Mouse (Mus musculus): ENCODE results near the gene Cwf19l1. TPM values are rescaled to one million over a fixed set of nuclear protein-coding genes. Genes with fewer than 3 reads are reported as not detected.

Gene Cwf19l1
- 29.8 and 36.7 TPM in 2 replicates for polyA plus RNA-seq (2015; fragmentation: Nextera tagmentation; extraction: Ambion mirVana)

DNA sequence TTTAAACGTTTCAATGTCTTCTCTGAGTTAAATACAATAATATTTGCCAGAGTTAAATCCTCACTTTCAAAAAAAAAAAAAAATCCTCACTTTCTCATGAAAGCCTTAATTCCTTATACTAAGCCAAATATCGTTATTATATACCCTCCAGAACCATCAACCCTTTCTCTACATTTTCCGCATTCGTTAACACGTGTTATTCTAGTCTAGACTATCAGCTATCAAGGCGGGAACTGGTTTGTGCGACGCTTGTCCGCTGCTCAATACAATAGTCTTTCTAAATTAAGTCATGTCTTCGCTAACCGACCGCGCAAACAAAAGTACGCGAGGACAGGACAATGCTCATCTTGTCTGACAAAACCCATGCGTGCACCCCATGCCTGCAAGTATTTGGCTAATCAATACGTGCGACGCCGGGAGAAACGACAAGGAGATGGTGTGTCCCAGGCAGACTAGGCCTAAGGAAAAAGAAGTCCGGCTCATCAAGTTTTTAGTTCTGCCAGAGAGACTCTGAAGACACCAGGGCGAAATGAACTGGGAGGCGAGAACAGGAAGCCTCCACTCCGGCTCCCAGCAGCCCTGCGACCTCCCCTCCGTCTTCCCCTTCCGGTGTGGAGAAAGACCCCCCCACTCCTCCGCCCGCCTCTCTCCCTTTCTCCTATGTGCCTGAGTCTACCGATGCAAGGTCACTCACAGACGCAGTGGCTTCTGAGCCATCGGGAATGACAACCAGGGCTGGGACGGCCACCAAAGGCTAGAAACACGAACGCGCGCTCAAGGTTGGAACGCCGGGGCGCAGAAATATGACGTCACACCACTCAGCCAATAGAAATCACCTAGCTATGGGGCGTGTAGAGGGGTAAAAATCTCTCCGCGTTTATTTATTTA is at the start of gene Cwf19l1:
TSS of gene Cwf19l1 (minus strand) at position 805 of the 888 bp plus-strand sequence.
- Histone ChIP-seq H3K36me3 (peaks cover 41% of the 10 kb centered on the region), H3K4me1 (replicated peaks) (peaks cover 10% of the 10 kb centered on the region), H3K4me2 (peak within 1 kb of the TSS; percentile 84), H3K4me3 (peak within 1 kb of the TSS; percentile 80), H3K9ac (peak within 1 kb of the TSS; percentile 72), H3K9me3 (no peaks in the 10 kb centered on the region), H3K27ac (replicated peaks) (peak within 1 kb of the TSS; percentile 95), H3K27me3 (no peaks in the 10 kb centered on the region)
- ATAC-seq (ENCODE audit: low read depth): peak; percentile 94
- WGBS: under 1% methylated on average over 45 of the region's 45 CpGs

DNA sequence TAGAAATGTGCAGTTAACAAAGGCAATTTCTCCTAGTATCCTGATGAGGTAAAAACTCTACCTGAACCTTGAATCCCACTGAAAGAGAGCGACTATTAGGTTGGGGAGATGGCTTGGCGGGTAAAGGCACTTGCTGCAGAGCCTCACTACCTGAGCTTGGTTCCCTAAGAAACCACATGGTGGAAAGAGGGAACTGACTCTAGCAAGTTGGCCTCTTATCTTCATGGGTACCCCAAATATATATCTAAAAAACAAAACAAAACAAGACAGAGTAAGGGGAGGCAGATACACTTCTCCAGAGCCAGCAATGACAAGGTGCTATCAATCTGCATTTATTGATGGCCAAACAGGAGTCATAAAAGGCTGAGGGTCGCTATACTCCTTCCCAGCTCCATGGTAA is 48.3 kb upstream of the Cwf19l1 start:
- WGBS: 61% methylated on average over 3 of the region's 3 CpGs
- no peak for ATAC-seq (ENCODE audit: low read depth)
- Histone ChIP-seq H3K27me3 (no peaks in the 10 kb centered on the region), H3K9me3 (no peaks in the 10 kb centered on the region; the same call in 1 of the 2 replicates), H3K36me3 (no peaks in the 10 kb centered on the region), H3K4me3 (no peak overlapping the region), H3K4me1 (replicated peaks) (no peaks in the 10 kb centered on the region), H3K4me2 (no peak overlapping the region), H3K27ac (replicated peaks) (no peak overlapping the region), H3K9ac (no peak overlapping the region)

DNA sequence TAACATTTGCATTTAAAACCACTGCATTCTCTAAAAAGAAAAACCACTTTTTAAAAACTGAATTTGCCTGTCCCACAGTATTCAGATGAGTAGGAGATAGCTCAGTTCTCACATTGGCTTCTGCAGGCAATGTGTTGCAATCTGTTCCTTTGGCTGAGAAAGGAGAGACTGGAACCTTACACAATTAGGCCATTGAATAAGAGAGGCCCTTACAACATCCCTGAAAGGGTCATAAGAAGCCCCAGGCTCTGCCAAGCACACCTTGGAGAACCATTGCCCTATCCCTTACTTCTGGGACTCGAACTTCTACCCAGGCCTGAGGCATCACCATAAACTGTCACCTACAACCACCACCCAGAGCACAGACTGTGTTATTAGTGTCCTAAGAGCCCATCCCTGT is 44.8 kb upstream of the Cwf19l1 start:
- no peak overlapping the region for H3K9ac ChIP-seq
- no peaks in the 10 kb centered on the region for H3K36me3 ChIP-seq
- no peaks in the 10 kb centered on the region for H3K27me3 ChIP-seq
- H3K4me3 ChIP-seq: no peak overlapping the region
- H3K4me1 ChIP-seq (replicated peaks): no peaks in the 10 kb centered on the region
- H3K9me3 ChIP-seq: peaks cover 8% of the 10 kb centered on the region; the same call in 1 of the 2 replicates
- no peak overlapping the region for H3K4me2 ChIP-seq
- 86% methylated on average over 1 of the region's 1 CpGs for WGBS
- no peak overlapping the region for H3K27ac ChIP-seq (replicated peaks)
- ATAC-seq (ENCODE audit: low read depth): no peak

DNA sequence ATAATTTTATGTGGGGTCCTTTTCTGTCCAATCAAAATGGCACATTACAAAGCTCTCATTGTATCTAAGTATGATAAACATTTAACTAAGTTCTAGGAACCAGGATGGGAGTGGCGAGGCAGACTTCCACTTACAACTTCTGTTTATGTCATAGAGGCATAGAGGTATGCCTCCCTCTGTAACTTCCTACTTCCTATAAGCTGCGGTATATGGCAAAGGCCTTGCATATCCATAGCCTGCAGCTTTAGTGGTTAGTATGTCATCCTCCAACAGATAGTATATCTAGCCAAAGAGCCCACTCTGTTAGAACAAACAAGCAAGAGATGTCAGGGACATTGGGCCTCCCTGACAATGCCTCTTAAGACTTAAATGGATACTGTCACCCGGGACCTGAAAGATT is 41.1 kb upstream of the Cwf19l1 start:
- H3K9ac ChIP-seq: no peak overlapping the region
- peaks cover 17% of the 10 kb centered on the region; the same call in 1 of the 2 replicates for H3K9me3 ChIP-seq
- H3K4me1 ChIP-seq (replicated peaks): no peaks in the 10 kb centered on the region
- no peak overlapping the region for H3K27ac ChIP-seq (replicated peaks)
- no peak overlapping the region for H3K4me3 ChIP-seq
- no peak overlapping the region for H3K4me2 ChIP-seq
- ATAC-seq (ENCODE audit: low read depth): no peak
- whole genome bisulfite sequencing: 96% methylated on average over 3 of the region's 3 CpGs
- no peaks in the 10 kb centered on the region for H3K27me3 ChIP-seq
- no peaks in the 10 kb centered on the region for H3K36me3 ChIP-seq

DNA sequence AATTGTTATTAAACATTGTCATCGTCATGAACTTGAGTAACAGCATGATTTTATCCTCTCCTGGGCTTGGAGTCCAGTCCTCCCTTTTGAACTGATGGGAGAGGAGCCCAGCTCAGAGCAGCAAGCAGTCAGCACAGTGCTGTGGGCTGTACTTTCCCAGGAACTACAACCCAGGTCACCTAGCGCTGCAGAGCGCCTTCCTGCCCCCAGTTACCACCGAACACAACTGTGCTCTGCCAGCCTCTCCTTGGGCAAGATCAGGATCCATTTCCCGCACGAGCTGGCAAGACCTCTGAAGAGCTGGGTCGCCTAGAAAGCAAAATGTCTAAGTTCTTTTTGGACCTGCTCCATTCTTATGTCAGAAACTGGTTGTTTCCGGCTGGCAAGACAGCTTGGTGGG is 39.2 kb upstream of the Cwf19l1 start:
- H3K27ac ChIP-seq (replicated peaks): no peak overlapping the region
- H3K4me2 ChIP-seq: no peak overlapping the region
- no peak for ATAC-seq (ENCODE audit: low read depth)
- H3K36me3 ChIP-seq: no peaks in the 10 kb centered on the region
- H3K27me3 ChIP-seq: no peaks in the 10 kb centered on the region
- H3K4me1 ChIP-seq (replicated peaks): no peaks in the 10 kb centered on the region
- WGBS: 71% methylated on average over 8 of the region's 8 CpGs
- peaks cover 17% of the 10 kb centered on the region; the same call in 1 of the 2 replicates for H3K9me3 ChIP-seq
- no peak overlapping the region for H3K4me3 ChIP-seq
- no peak overlapping the region for H3K9ac ChIP-seq

DNA sequence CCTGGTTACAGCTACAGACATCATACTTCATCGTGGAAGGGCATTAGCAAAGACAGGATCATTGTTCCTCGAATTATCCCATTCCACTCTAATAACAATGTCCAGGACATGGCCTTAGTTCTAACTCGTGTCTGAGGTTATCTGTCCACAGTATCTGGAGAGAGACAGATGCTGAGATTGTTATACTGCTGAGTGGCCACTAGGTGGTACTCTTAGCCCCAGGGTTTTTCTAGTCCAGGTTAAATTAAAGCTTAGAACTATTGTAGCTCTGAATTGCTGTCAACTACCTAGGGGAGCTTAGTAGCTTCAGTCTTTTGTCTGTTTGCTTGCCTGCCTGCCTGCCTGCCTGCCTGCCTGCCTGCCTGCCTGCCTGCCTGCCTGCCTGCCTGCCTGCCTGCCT is 25.8 kb upstream of the Cwf19l1 start:
- WGBS: 12% methylated on average over 3 of the region's 3 CpGs
- Histone ChIP-seq H3K9ac (no peak overlapping the region), H3K4me3 (no peak overlapping the region), H3K4me2 (no peak overlapping the region), H3K4me1 (replicated peaks) (no peaks in the 10 kb centered on the region), H3K27me3 (peaks cover 8% of the 10 kb centered on the region), H3K36me3 (no peaks in the 10 kb centered on the region), H3K9me3 (no peaks in the 10 kb centered on the region), H3K27ac (replicated peaks) (no peak overlapping the region)
- no peak for ATAC-seq (ENCODE audit: low read depth)

DNA sequence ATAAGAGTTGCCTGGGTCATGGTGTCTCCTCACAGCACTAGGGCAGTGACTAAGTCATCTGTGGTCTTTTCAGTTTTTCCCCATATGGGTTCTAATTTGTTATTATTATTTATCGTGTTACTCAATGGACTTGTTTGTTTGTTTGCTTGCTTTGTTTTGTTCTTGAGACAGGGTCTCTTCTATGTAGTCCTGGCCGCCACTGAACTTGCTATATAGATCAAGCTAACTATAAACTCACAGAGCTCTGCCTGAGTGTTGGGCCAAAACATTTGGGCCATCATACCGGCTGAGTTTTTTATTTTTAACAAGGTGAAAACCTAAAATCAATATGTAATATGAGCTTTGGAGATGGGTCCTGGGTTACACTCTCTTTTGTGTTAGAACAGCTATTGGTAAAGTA is 23.7 kb upstream of the Cwf19l1 start:
- Histone ChIP-seq H3K4me3 (no peak overlapping the region), H3K9me3 (no peaks in the 10 kb centered on the region), H3K27me3 (peaks cover 16% of the 10 kb centered on the region), H3K4me2 (no peak overlapping the region), H3K4me1 (replicated peaks) (no peaks in the 10 kb centered on the region), H3K27ac (replicated peaks) (no peak overlapping the region), H3K36me3 (no peaks in the 10 kb centered on the region), H3K9ac (no peak overlapping the region)
- 86% methylated on average over 3 of the region's 3 CpGs for WGBS
- ATAC-seq (ENCODE audit: low read depth): no peak

DNA sequence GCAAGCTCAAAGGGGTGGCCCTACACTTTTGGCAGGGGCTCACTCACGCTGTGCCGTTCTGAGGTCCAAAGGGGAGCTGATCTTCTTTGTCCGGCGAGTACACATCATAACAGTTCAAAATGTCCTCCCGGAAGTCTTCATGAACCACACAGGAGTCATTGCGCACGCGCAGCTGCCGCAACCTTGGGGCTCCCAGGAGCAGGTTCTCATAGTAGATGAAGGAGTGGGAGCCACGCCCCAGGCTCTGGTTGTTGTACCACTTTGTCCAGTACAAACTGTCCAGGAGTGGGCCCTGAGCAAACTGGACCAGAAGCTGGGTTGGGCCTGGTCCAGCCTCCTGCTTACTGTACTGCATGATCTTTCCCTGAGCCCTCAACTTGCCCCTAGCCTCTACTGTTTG is 21.3 kb upstream of the Cwf19l1 start:
- WGBS: 95% methylated on average over 10 of the region's 10 CpGs
- H3K27me3 ChIP-seq: peaks cover 32% of the 10 kb centered on the region
- no peak overlapping the region for H3K9ac ChIP-seq
- H3K36me3 ChIP-seq: no peaks in the 10 kb centered on the region
- no peaks in the 10 kb centered on the region for H3K9me3 ChIP-seq
- no peak overlapping the region for H3K27ac ChIP-seq (replicated peaks)
- no peak overlapping the region for H3K4me2 ChIP-seq
- no peak overlapping the region for H3K4me3 ChIP-seq
- no peaks in the 10 kb centered on the region for H3K4me1 ChIP-seq (replicated peaks)
- no peak for ATAC-seq (ENCODE audit: low read depth)

DNA sequence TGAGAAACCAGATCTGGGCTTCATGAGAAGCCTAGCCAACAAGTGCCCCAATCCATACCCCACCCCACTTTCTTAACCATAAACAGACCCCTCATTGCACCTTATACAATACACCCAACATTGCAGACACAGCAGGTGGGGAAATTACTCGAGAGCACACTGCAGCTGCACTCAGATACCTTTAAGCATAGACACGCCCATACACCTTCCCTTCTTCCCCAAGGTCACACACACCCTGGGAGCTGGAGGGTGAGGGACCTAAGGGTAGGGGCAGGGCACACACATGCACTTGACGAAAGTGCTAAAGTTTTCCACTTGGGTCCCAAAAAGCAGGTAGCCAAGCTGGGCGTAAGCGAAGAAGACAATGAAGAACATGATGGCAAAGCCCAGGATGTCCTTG is 18.1 kb upstream of the Cwf19l1 start:
- Histone ChIP-seq H3K9ac (no peak overlapping the region), H3K36me3 (no peaks in the 10 kb centered on the region), H3K9me3 (no peaks in the 10 kb centered on the region), H3K27me3 (peaks cover 49% of the 10 kb centered on the region), H3K27ac (replicated peaks) (no peak overlapping the region), H3K4me2 (no peak overlapping the region), H3K4me3 (no peak overlapping the region), H3K4me1 (replicated peaks) (no peaks in the 10 kb centered on the region)
- ATAC-seq (ENCODE audit: low read depth): no peak
- 84% methylated on average over 5 of the region's 5 CpGs for WGBS

DNA sequence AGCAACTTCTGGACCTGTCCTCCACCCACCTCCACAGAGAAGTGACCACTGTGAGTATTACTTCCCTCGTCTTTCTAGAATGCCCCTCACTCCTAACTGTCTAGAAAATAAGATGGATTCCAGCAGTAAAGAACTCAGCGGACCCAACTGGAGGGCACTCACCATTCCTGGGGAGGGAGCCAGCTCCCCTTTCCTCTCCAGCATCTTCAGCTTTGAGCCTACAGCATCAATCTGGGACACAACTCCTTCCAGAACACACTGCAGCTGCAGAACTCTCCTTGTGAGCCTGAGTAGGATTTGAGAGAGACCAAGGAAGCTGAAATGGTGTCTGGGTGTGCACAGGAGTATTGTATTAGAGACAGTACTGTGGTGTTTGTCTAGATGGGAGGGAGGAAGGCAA is 13.3 kb upstream of the Cwf19l1 start:
- H3K4me3 ChIP-seq: no peak overlapping the region
- 88% methylated on average over 2 of the region's 2 CpGs for WGBS
- ATAC-seq (ENCODE audit: low read depth): no peak
- no peak overlapping the region for H3K27ac ChIP-seq (replicated peaks)
- H3K4me2 ChIP-seq: no peak overlapping the region
- peaks cover 8% of the 10 kb centered on the region for H3K36me3 ChIP-seq
- H3K4me1 ChIP-seq (replicated peaks): peaks cover 22% of the 10 kb centered on the region
- peaks cover 39% of the 10 kb centered on the region for H3K27me3 ChIP-seq
- no peaks in the 10 kb centered on the region for H3K9me3 ChIP-seq
- no peak overlapping the region for H3K9ac ChIP-seq

DNA sequence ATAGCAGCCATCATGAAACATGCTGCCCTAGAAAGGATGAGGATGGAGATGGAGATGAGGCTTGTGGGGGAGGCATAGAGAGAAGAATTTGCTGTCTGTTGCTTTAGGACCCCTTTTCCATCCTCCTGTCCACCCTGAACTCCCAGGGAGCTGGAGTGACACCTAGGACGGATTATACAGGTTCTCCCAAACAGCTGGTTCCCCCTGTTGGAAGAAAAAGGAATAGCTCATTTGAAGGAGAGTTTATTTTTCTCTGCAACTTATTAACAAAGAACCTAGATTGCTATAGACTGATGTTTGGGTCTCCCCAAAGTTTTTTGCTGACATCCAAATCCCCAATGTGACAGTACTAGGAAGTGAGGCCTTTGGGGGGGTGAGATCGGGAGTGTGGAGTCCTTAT is 12.7 kb upstream of the Cwf19l1 start:
- Histone ChIP-seq H3K4me1 (replicated peaks) (peaks cover 22% of the 10 kb centered on the region), H3K4me2 (no peak overlapping the region), H3K9ac (no peak overlapping the region), H3K4me3 (no peak overlapping the region), H3K27ac (replicated peaks) (no peak overlapping the region), H3K9me3 (no peaks in the 10 kb centered on the region), H3K27me3 (peaks cover 36% of the 10 kb centered on the region), H3K36me3 (peaks cover 14% of the 10 kb centered on the region)
- 38% methylated on average over 2 of the region's 2 CpGs for WGBS
- no peak for ATAC-seq (ENCODE audit: low read depth)

DNA sequence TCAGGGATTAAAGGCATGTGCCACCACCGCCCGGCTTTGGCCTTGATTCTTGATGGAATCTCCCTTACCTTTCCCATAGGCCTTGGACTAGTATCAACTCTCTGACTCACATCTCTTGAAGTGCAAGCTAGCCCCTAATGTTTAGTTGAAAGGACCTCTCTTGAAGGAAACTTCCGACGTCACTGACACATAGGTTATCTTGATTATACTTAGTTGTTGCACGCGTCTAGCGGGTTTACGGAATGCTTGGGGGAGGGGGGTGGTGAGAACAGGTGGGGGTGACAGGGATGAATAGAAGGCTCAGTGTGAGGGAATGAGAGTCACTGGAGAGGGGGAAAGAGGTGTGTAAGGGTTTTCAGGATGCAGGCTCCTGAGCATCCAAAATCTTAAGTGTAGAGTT is 11.3 kb upstream of the Cwf19l1 start:
- no peak overlapping the region for H3K4me3 ChIP-seq
- H3K4me1 ChIP-seq (replicated peaks): peaks cover 22% of the 10 kb centered on the region
- no peak overlapping the region for H3K27ac ChIP-seq (replicated peaks)
- ATAC-seq (ENCODE audit: low read depth): no peak
- H3K4me2 ChIP-seq: no peak overlapping the region
- no peak overlapping the region for H3K9ac ChIP-seq
- peaks cover 28% of the 10 kb centered on the region for H3K36me3 ChIP-seq
- 96% methylated on average over 8 of the region's 8 CpGs for WGBS
- H3K9me3 ChIP-seq: no peaks in the 10 kb centered on the region
- H3K27me3 ChIP-seq: peaks cover 24% of the 10 kb centered on the region

DNA sequence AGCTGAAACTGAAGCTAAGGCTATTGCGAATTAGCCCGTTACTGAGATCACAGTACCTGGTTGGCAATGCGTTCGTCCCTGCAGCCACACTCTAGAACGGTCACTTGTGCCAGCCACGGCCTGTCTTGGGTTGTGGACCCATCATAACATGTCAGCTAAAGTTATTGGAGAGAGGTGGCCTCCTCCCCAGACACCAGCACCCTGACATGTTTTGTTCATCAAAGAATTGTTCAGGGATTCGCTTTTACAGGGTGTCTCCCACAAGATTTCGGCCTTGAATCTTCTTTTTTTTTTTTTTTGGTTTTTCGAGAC is 10.8 kb upstream of the Cwf19l1 start:
- H3K4me2 ChIP-seq: peak overlapping the region; percentile 82
- H3K9me3 ChIP-seq: no peaks in the 10 kb centered on the region
- WGBS: 64% methylated on average over 9 of the region's 9 CpGs
- peak overlapping the region; percentile 87 for H3K9ac ChIP-seq
- H3K27me3 ChIP-seq: peaks cover 22% of the 10 kb centered on the region
- H3K4me3 ChIP-seq: peak overlapping the region; percentile 84
- H3K4me1 ChIP-seq (replicated peaks): peaks cover 22% of the 10 kb centered on the region
- peaks cover 32% of the 10 kb centered on the region for H3K36me3 ChIP-seq
- ATAC-seq (ENCODE audit: low read depth): peak; percentile 73; the same call in 1 of the 2 replicates
- H3K27ac ChIP-seq (replicated peaks): peak overlapping the region; percentile 34; the same call in 1 of the 2 replicates
